Mouse (Mus musculus): Measurements from ENCODE around the gene 2010111I01Rik.

2010111I01Rik gene

GRCm38 (mm10) chr13:63030023-63030422 is 65.3 kb downstream of the 2010111I01Rik start:
- no peak for DNase-seq (ENCODE audit: low spot score)

- DNase-seq (ENCODE audit: low spot score) = no peak
Measured at GRCm38 (mm10) chr13:63031244-63031643, 66.6 kb downstream of the 2010111I01Rik start.

GRCm38 (mm10) chr13:63032304-63032830 is 67.7 kb downstream of the 2010111I01Rik start:
- DNase-seq (ENCODE audit: low spot score) = no peak

- no peak for DNase-seq (ENCODE audit: low spot score)
Measured at GRCm38 (mm10) chr13:63032958-63033357, 68.3 kb downstream of the 2010111I01Rik start.

GRCm38 (mm10) chr13:63033364-63033763 is 68.7 kb downstream of the 2010111I01Rik start:
- no peak for DNase-seq (ENCODE audit: low spot score)

GRCm38 (mm10) chr13:63034666-63035065 is 70.0 kb downstream of the 2010111I01Rik start:
- DNase-seq (ENCODE audit: low spot score) = no peak

- DNase-seq (ENCODE audit: low spot score) = no peak
Measured at GRCm38 (mm10) chr13:63037906-63038305, 73.2 kb downstream of the 2010111I01Rik start.

- no peak for DNase-seq (ENCODE audit: low spot score)
Measured at GRCm38 (mm10) chr13:63038415-63038814, 73.7 kb downstream of the 2010111I01Rik start.

- no peak for DNase-seq (ENCODE audit: low spot score)
Measured at GRCm38 (mm10) chr13:63038871-63039270, 74.2 kb downstream of the 2010111I01Rik start.

GRCm38 (mm10) chr13:63039326-63039725 is 74.6 kb downstream of the 2010111I01Rik start:
- peak; percentile 56 for DNase-seq (ENCODE audit: low spot score)

GRCm38 (mm10) chr13:63039848-63040247 is 75.2 kb downstream of the 2010111I01Rik start:
- DNase-seq (ENCODE audit: low spot score) = no peak

GRCm38 (mm10) chr13:63045504-63046205 is 81.0 kb downstream of the 2010111I01Rik start:
- DNase-seq (ENCODE audit: low spot score) = no peak

GRCm38 (mm10) chr13:63046206-63047020 is 81.7 kb downstream of the 2010111I01Rik start:
- DNase-seq (ENCODE audit: low spot score) = peak; percentile 84

GRCm38 (mm10) chr13:63063706-63064105 is 99.0 kb downstream of the 2010111I01Rik start:
- DNase-seq (ENCODE audit: low spot score) = peak; percentile 40

GRCm38 (mm10) chr13:63066607-63067006 is 101.9 kb downstream of the 2010111I01Rik start:
- no peak for DNase-seq (ENCODE audit: low spot score)

- no peak for DNase-seq (ENCODE audit: low spot score)
Measured at GRCm38 (mm10) chr13:63068371-63069136, 103.9 kb downstream of the 2010111I01Rik start.

- DNase-seq (ENCODE audit: low spot score) = no peak
Measured at GRCm38 (mm10) chr13:63071874-63072273, 107.2 kb downstream of the 2010111I01Rik start.

GRCm38 (mm10) chr13:63072376-63072775 is 107.7 kb downstream of the 2010111I01Rik start:
- peak; percentile 66 for DNase-seq (ENCODE audit: low spot score)

GRCm38 (mm10) chr13:63073911-63074675 is 109.4 kb downstream of the 2010111I01Rik start:
- DNase-seq (ENCODE audit: low spot score) = peak; percentile 69

GRCm38 (mm10) chr13:63074676-63074991 is 109.9 kb downstream of the 2010111I01Rik start:
- no peak for DNase-seq (ENCODE audit: low spot score)

GRCm38 (mm10) chr13:63075331-63075855 is 110.7 kb downstream of the 2010111I01Rik start:
- no peak for DNase-seq (ENCODE audit: low spot score)
